30 mouse cellular contexts compared by ENCODE assay signal in the genomic region with DNA sequence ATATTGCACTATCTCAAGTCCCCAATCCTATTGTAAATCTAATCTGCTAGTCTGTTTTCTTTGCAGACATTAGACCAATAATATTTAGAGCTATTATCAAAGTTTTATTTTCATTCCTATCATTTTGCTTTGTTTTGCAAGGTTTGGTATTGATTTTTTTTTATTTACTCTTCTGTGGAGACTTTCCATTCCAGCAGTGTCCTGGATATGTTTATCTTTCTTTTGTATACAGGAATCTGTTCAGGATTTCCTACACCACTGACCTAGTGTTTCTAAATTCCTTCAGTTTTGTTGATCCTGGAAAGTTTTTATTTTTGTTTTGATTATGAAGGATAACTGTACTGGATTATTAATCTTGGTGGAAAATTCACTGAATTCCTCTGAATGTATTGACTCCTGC.
"Had no signal": no experiment of that assay in that cellular context is flagged by ENCODE, and none has a peak within 500 bp of the region (broad histone marks: within the 10 kb centered on the region; RNA-seq: fewer than 3 reads in every experiment).

No protein-coding gene starts in this region.

- H3K9me3 ChIP-seq: limb, embryonic 10.5 days; limb, embryonic 12.5 days; limb, embryonic 13.5 days; limb, embryonic 15.5 days; liver, embryonic 13.5 days; liver, embryonic 15.5 days; lung, embryonic 15.5 days; midbrain, embryonic 10.5 days; midbrain, embryonic 12.5 days; midbrain, embryonic 13.5 days; midbrain, embryonic 15.5 days; neural tube, embryonic 12.5 days had no signal

- H3K36me3 ChIP-seq: limb, embryonic 10.5 days; limb, embryonic 12.5 days; limb, embryonic 13.5 days; limb, embryonic 15.5 days; liver, embryonic 13.5 days; liver, embryonic 15.5 days; lung, embryonic 15.5 days; midbrain, embryonic 10.5 days; midbrain, embryonic 12.5 days; midbrain, embryonic 13.5 days; midbrain, embryonic 15.5 days; neural tube, embryonic 12.5 days had no signal

- H3K4me2 ChIP-seq: limb, embryonic 12.5 days; limb, embryonic 13.5 days; limb, embryonic 15.5 days; liver, embryonic 13.5 days; liver, embryonic 15.5 days; lung, embryonic 14.5 days; lung, embryonic 15.5 days; midbrain, embryonic 11.5 days; midbrain, embryonic 12.5 days; midbrain, embryonic 13.5 days; midbrain, embryonic 15.5 days; neural tube, embryonic 12.5 days had no signal

- H3K9ac ChIP-seq: limb, embryonic 12.5 days; limb, embryonic 13.5 days; limb, embryonic 15.5 days; liver, embryonic 13.5 days; liver, embryonic 14.5 days; liver, embryonic 15.5 days; lung, embryonic 14.5 days; lung, embryonic 15.5 days; midbrain, embryonic 12.5 days; midbrain, embryonic 13.5 days; midbrain, embryonic 15.5 days; neural tube, embryonic 12.5 days had no signal

- H3K4me1 ChIP-seq: limb, embryonic 10.5 days; limb, embryonic 12.5 days; limb, embryonic 13.5 days; limb, embryonic 15.5 days; liver, embryonic 13.5 days; liver, embryonic 15.5 days; lung, embryonic 15.5 days; megakaryocyte, embryonic 14.5 days; midbrain, embryonic 10.5 days; midbrain, embryonic 12.5 days; midbrain, embryonic 13.5 days; midbrain, embryonic 15.5 days; neural tube, embryonic 12.5 days had no signal

- H3K27me3 ChIP-seq: limb, embryonic 12.5 days; limb, embryonic 13.5 days; limb, embryonic 15.5 days; liver, embryonic 13.5 days; liver, embryonic 15.5 days; lung, embryonic 15.5 days; megakaryocyte, embryonic 14.5 days; midbrain, embryonic 12.5 days; midbrain, embryonic 13.5 days; midbrain, embryonic 15.5 days; neural tube, embryonic 12.5 days had no signal

- ATAC-seq: lung, postnatal 0 days; midbrain, embryonic 13.5 days; midbrain, embryonic 15.5 days; midbrain, embryonic 16.5 days had no signal

- H3K4me3 ChIP-seq: left cerebral cortex, adult 2 months; limb, embryonic 10.5 days; limb, embryonic 12.5 days; limb, embryonic 13.5 days; limb, embryonic 15.5 days; liver, embryonic 13.5 days; liver, embryonic 15.5 days; lung, embryonic 15.5 days; megakaryocyte, embryonic 14.5 days; midbrain, embryonic 10.5 days; midbrain, embryonic 12.5 days; midbrain, embryonic 13.5 days; midbrain, embryonic 15.5 days; myocyte; neural tube, embryonic 12.5 days had no signal

- DNase-seq: layer of hippocampus, postnatal 36 days; left cerebral cortex, postnatal 4 days; liver, embryonic 13.5 days; lung, adult 18-20 months; lung, adult 2 months; lung, embryonic 14.5 days; lung, postnatal 10 days; lung, postnatal 14 days; lung, postnatal 36 days; lung, postnatal 4 days; midbrain, embryonic 14.5 days had no signal

- H3K27ac ChIP-seq: left cerebral cortex, adult 2 months; limb, embryonic 10.5 days; limb, embryonic 12.5 days; limb, embryonic 13.5 days; limb, embryonic 15.5 days; liver, embryonic 13.5 days; liver, embryonic 14.5 days; liver, embryonic 15.5 days; lung, embryonic 15.5 days; macrophage; midbrain, embryonic 10.5 days; midbrain, embryonic 12.5 days; midbrain, embryonic 13.5 days; midbrain, embryonic 15.5 days; neural tube, embryonic 12.5 days had no signal
